Mouse (Mus musculus): ENCODE results near the gene Tspan14. TPM values are rescaled to one million over a fixed set of nuclear protein-coding genes. Genes with fewer than 3 reads are reported as not detected.

Tspan14 gene
- polyA plus RNA-seq, 1 experiment from 2014 or later, result 77.3 TPM

GRCm38 (mm10) chr14:40949047-40949446 lies 17.6 kb downstream of the Tspan14 start:
- peaks cover 40% of the 10 kb centered on the region for H3K4me1 ChIP-seq (ENCODE audit: control insufficient read depth, insufficient read depth, low read length)
- H3K9ac ChIP-seq (ENCODE audit: low read length), result peak overlapping the region; percentile 26; the same call in 1 of the 2 replicates
- no peaks in the 10 kb centered on the region for H3K27me3 ChIP-seq (ENCODE audit: control insufficient read depth, insufficient read depth, low read length)
- peak overlapping the region; percentile 92 for H3K27ac ChIP-seq (ENCODE audit: low read length)
- WGBS, result 61% methylated on average over 3 of the region's 3 CpGs
- H3K36me3 ChIP-seq (ENCODE audit: control insufficient read depth, insufficient read depth, low read length), result no peaks in the 10 kb centered on the region
- no peak overlapping the region for H3K4me3 ChIP-seq (replicated peaks; ENCODE audit: low read length)
- no peak for ATAC-seq (ENCODE audit: insufficient read depth, low FRiP score)
- no peaks in the 10 kb centered on the region for H3K9me3 ChIP-seq (replicated peaks; ENCODE audit: control insufficient read depth, low read length)
- no peak overlapping the region for H3K4me2 ChIP-seq (ENCODE audit: low read depth, low read length)

GRCm38 (mm10) chr14:40948522-40948921 lies 18.1 kb downstream of the Tspan14 start:
- Histone ChIP-seq H3K4me2 (ENCODE audit: low read depth, low read length) (0 out of 2 replicates have a peak overlapping the region, but pooled peaks have one; percentile 27), H3K9ac (ENCODE audit: low read length) (peak overlapping the region; percentile 49), H3K4me1 (ENCODE audit: control insufficient read depth, insufficient read depth, low read length) (peaks cover 38% of the 10 kb centered on the region), H3K4me3 (replicated peaks; ENCODE audit: low read length) (no peak overlapping the region), H3K27me3 (ENCODE audit: control insufficient read depth, insufficient read depth, low read length) (no peaks in the 10 kb centered on the region), H3K27ac (ENCODE audit: low read length) (peak overlapping the region; percentile 92), H3K36me3 (ENCODE audit: control insufficient read depth, insufficient read depth, low read length) (no peaks in the 10 kb centered on the region), H3K9me3 (replicated peaks; ENCODE audit: control insufficient read depth, low read length) (no peaks in the 10 kb centered on the region)
- 72% methylated on average over 5 of the region's 5 CpGs for WGBS
- peak; percentile 41 for ATAC-seq (ENCODE audit: insufficient read depth, low FRiP score)

- H3K9me3 ChIP-seq (replicated peaks; ENCODE audit: control insufficient read depth, low read length), result no peaks in the 10 kb centered on the region
- peak overlapping the region; percentile 92 for H3K27ac ChIP-seq (ENCODE audit: low read length)
- H3K27me3 ChIP-seq (ENCODE audit: control insufficient read depth, insufficient read depth, low read length), result no peaks in the 10 kb centered on the region
- no peaks in the 10 kb centered on the region for H3K36me3 ChIP-seq (ENCODE audit: control insufficient read depth, insufficient read depth, low read length)
- ATAC-seq (ENCODE audit: insufficient read depth, low FRiP score), result peak; percentile 87
- H3K4me2 ChIP-seq (ENCODE audit: low read depth, low read length), result peak overlapping the region; percentile 27; the same call in 1 of the 2 replicates
- 56% methylated on average over 14 of the region's 14 CpGs for WGBS
- peaks cover 31% of the 10 kb centered on the region for H3K4me1 ChIP-seq (ENCODE audit: control insufficient read depth, insufficient read depth, low read length)
- H3K9ac ChIP-seq (ENCODE audit: low read length), result peak overlapping the region; percentile 49; the same call in 1 of the 2 replicates
- no peak overlapping the region; the same call in 1 of the 2 replicates for H3K4me3 ChIP-seq (replicated peaks; ENCODE audit: low read length)
These were observed 18.9 kb downstream of the Tspan14 start for GRCm38 (mm10) chr14:40947431-40948394.

GRCm38 (mm10) chr14:40943802-40944201 lies 22.8 kb downstream of the Tspan14 start:
- H3K27ac ChIP-seq (ENCODE audit: low read length), result no peak overlapping the region
- H3K36me3 ChIP-seq (ENCODE audit: control insufficient read depth, insufficient read depth, low read length), result no peaks in the 10 kb centered on the region
- ATAC-seq (ENCODE audit: insufficient read depth, low FRiP score), result no peak
- no peak overlapping the region for H3K4me2 ChIP-seq (ENCODE audit: low read depth, low read length)
- peaks cover 14% of the 10 kb centered on the region; the same call in 1 of the 2 replicates for H3K4me1 ChIP-seq (ENCODE audit: control insufficient read depth, insufficient read depth, low read length)
- H3K9me3 ChIP-seq (replicated peaks; ENCODE audit: control insufficient read depth, low read length), result no peaks in the 10 kb centered on the region
- no peaks in the 10 kb centered on the region for H3K27me3 ChIP-seq (ENCODE audit: control insufficient read depth, insufficient read depth, low read length)
- H3K9ac ChIP-seq (ENCODE audit: low read length), result no peak overlapping the region
- H3K4me3 ChIP-seq (replicated peaks; ENCODE audit: low read length), result no peak overlapping the region
- WGBS, result 86% methylated on average over 2 of the region's 2 CpGs

GRCm38 (mm10) chr14:40942429-40942828 lies 24.2 kb downstream of the Tspan14 start:
- Histone ChIP-seq H3K36me3 (ENCODE audit: control insufficient read depth, insufficient read depth, low read length) (no peaks in the 10 kb centered on the region), H3K4me1 (ENCODE audit: control insufficient read depth, insufficient read depth, low read length) (0 out of 2 replicates have a peak, but pooled peaks cover 7% of the 10 kb centered on the region), H3K27ac (ENCODE audit: low read length) (no peak overlapping the region), H3K4me2 (ENCODE audit: low read depth, low read length) (no peak overlapping the region), H3K4me3 (replicated peaks; ENCODE audit: low read length) (no peak overlapping the region), H3K9me3 (replicated peaks; ENCODE audit: control insufficient read depth, low read length) (no peaks in the 10 kb centered on the region), H3K27me3 (ENCODE audit: control insufficient read depth, insufficient read depth, low read length) (no peaks in the 10 kb centered on the region), H3K9ac (ENCODE audit: low read length) (no peak overlapping the region)
- 83% methylated on average over 2 of the region's 2 CpGs for WGBS
- no peak for ATAC-seq (ENCODE audit: insufficient read depth, low FRiP score)

- Histone ChIP-seq H3K4me1 (ENCODE audit: control insufficient read depth, insufficient read depth, low read length) (peaks cover 22% of the 10 kb centered on the region), H3K9ac (ENCODE audit: low read length) (no peak overlapping the region), H3K27me3 (ENCODE audit: control insufficient read depth, insufficient read depth, low read length) (no peaks in the 10 kb centered on the region), H3K36me3 (ENCODE audit: control insufficient read depth, insufficient read depth, low read length) (no peaks in the 10 kb centered on the region), H3K4me2 (ENCODE audit: low read depth, low read length) (no peak overlapping the region), H3K27ac (ENCODE audit: low read length) (no peak overlapping the region), H3K9me3 (replicated peaks; ENCODE audit: control insufficient read depth, low read length) (no peaks in the 10 kb centered on the region), H3K4me3 (replicated peaks; ENCODE audit: low read length) (no peak overlapping the region)
- ATAC-seq (ENCODE audit: insufficient read depth, low FRiP score), result no peak
- WGBS, result 86% methylated on average over 11 of the region's 11 CpGs
These were observed 28.1 kb downstream of the Tspan14 start for GRCm38 (mm10) chr14:40938380-40938987.

- Histone ChIP-seq H3K9ac (ENCODE audit: low read length) (no peak overlapping the region), H3K36me3 (ENCODE audit: control insufficient read depth, insufficient read depth, low read length) (no peaks in the 10 kb centered on the region), H3K9me3 (replicated peaks; ENCODE audit: control insufficient read depth, low read length) (no peaks in the 10 kb centered on the region), H3K27me3 (ENCODE audit: control insufficient read depth, insufficient read depth, low read length) (no peaks in the 10 kb centered on the region), H3K4me3 (replicated peaks; ENCODE audit: low read length) (no peak overlapping the region), H3K4me1 (ENCODE audit: control insufficient read depth, insufficient read depth, low read length) (peaks cover 25% of the 10 kb centered on the region), H3K27ac (ENCODE audit: low read length) (no peak overlapping the region), H3K4me2 (ENCODE audit: low read depth, low read length) (no peak overlapping the region)
- WGBS, result 77% methylated on average over 4 of the region's 4 CpGs
- no peak for ATAC-seq (ENCODE audit: insufficient read depth, low FRiP score)
These were observed 29.6 kb downstream of the Tspan14 start for GRCm38 (mm10) chr14:40937052-40937451.

- WGBS, result 85% methylated on average over 1 of the region's 1 CpGs
- Histone ChIP-seq H3K4me3 (replicated peaks; ENCODE audit: low read length) (no peak overlapping the region), H3K27ac (ENCODE audit: low read length) (no peak overlapping the region), H3K36me3 (ENCODE audit: control insufficient read depth, insufficient read depth, low read length) (no peaks in the 10 kb centered on the region), H3K4me2 (ENCODE audit: low read depth, low read length) (no peak overlapping the region), H3K9ac (ENCODE audit: low read length) (no peak overlapping the region), H3K4me1 (ENCODE audit: control insufficient read depth, insufficient read depth, low read length) (peaks cover 41% of the 10 kb centered on the region), H3K9me3 (replicated peaks; ENCODE audit: control insufficient read depth, low read length) (no peaks in the 10 kb centered on the region), H3K27me3 (ENCODE audit: control insufficient read depth, insufficient read depth, low read length) (no peaks in the 10 kb centered on the region)
- ATAC-seq (ENCODE audit: insufficient read depth, low FRiP score), result no peak
These were observed 31.1 kb downstream of the Tspan14 start for GRCm38 (mm10) chr14:40935481-40935880.

- 83% methylated on average over 2 of the region's 2 CpGs for WGBS
- Histone ChIP-seq H3K36me3 (ENCODE audit: control insufficient read depth, insufficient read depth, low read length) (no peaks in the 10 kb centered on the region), H3K4me1 (ENCODE audit: control insufficient read depth, insufficient read depth, low read length) (peaks cover 42% of the 10 kb centered on the region), H3K27me3 (ENCODE audit: control insufficient read depth, insufficient read depth, low read length) (no peaks in the 10 kb centered on the region), H3K4me3 (replicated peaks; ENCODE audit: low read length) (no peak overlapping the region), H3K9me3 (replicated peaks; ENCODE audit: control insufficient read depth, low read length) (no peaks in the 10 kb centered on the region), H3K4me2 (ENCODE audit: low read depth, low read length) (no peak overlapping the region), H3K27ac (ENCODE audit: low read length) (peak overlapping the region; percentile 23; the same call in 1 of the 2 replicates), H3K9ac (ENCODE audit: low read length) (no peak overlapping the region)
- ATAC-seq (ENCODE audit: insufficient read depth, low FRiP score), result no peak
These were observed 31.6 kb downstream of the Tspan14 start for GRCm38 (mm10) chr14:40935054-40935453.
